Mouse (Mus musculus): ENCODE results near the gene Fry. TPM values are rescaled to one million over a fixed set of nuclear protein-coding genes. Genes with fewer than 3 reads are reported as not detected.

Gene Fry
- polyA plus RNA-seq, 1 experiment from 2014 or later = 3.2 TPM

DNA sequence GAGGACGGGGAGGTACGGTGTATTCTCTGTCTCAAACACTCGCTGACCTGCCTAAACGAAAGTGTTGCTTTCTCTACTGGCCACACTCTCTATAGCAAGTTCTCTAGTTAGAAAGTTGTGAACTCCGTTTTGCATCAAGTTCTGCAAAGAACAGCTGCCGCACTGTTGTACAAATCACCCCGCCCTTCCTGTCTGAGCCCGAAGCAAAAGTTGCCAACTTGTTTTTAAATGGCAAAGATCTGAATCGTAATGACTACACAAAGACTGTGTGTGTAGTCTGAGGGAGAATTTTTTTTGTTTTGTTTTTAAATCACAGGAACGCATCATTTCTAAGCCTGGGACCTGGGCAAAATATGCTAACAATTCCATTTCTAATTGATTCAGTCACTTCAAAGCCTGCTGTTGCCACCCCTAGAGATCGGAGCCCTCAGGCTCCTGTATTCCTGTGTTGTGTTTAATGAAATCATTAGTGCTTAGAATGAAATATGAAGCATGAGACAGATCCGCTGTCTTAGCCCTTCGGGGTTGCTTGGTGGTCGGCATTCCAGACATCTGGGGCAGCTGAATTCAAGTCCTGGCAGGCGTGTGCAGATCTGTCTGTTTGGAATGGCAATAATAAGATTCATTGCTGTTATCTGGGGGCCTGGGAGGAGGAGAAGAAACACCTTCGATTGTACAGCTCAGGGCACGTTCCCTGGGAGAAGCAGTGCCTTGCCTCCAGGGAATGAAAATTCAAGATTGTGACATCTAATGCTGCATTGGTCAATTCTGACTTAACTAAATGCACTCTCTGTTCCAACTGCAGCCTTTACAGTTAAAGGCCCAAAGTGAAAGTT is 339.7 kb downstream of the Fry start:
- Histone ChIP-seq H3K27me3 (ENCODE audit: insufficient read depth, low read length) (no peaks in the 10 kb centered on the region), H3K9me3 (ENCODE audit: low read length) (peaks cover 4% of the 10 kb centered on the region), H3K4me1 (ENCODE audit: insufficient read depth) (no peaks in the 10 kb centered on the region), H3K9ac (replicated peaks) (no peak overlapping the region), H3K36me3 (replicated peaks; ENCODE audit: insufficient read depth, low read length) (peaks cover 20% of the 10 kb centered on the region), H3K4me2 (ENCODE audit: low read depth, low read length) (no peak overlapping the region), H3K27ac (ENCODE audit: low read depth) (no peak overlapping the region), H3K4me3 (ENCODE audit: low read depth, low read length) (no peak overlapping the region)
- TF ChIP-seq CTCF (IDR thresholded peaks at IDR 0.05; ENCODE audit: low read depth) = no peak
- no peak for TF ChIP-seq EP300 (IDR thresholded peaks at IDR 0.05; ENCODE audit: low read depth)
- WGBS (ENCODE audit: insufficient replicate concordance) = 66% methylated on average over 17 of the region's 17 CpGs
- ATAC-seq = no peak
- DNase-seq = no peak

- peaks cover 10% of the 10 kb centered on the region for H3K36me3 ChIP-seq (replicated peaks; ENCODE audit: insufficient read depth, low read length)
- 79% methylated on average over 4 of the region's 4 CpGs for WGBS (ENCODE audit: insufficient replicate concordance)
Measured at GRCm38 (mm10) chr5:150459801-150460200, 341.4 kb downstream of the Fry start.

DNA sequence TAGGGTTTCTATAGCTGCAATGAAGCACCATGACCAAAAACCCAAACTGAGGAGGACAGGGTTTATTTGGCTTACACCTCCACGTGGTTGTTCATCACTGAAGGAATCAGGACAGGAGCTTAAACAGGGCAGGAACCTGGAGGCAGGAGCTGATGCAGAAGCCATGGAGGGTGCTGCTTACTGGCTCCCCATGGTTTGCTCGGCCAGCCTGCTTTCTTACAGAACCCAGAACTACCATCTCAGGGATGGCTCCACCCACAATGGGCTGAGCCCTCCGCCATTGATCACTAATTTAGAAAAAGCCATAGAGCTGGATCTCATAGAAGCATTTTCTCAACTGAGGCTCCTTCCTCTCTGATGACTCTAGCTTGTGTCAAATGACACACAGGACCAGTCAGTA is 346.3 kb downstream of the Fry start:
- DNase-seq = no peak
- Histone ChIP-seq H3K27ac (ENCODE audit: low read depth) (no peak overlapping the region), H3K9ac (replicated peaks) (no peak overlapping the region), H3K4me2 (ENCODE audit: low read depth, low read length) (no peak overlapping the region), H3K27me3 (ENCODE audit: insufficient read depth, low read length) (no peaks in the 10 kb centered on the region), H3K4me3 (ENCODE audit: low read depth, low read length) (no peak overlapping the region), H3K36me3 (replicated peaks; ENCODE audit: insufficient read depth, low read length) (peaks cover 3% of the 10 kb centered on the region; the same call in 1 of the 2 replicates), H3K9me3 (ENCODE audit: low read length) (peaks cover 2% of the 10 kb centered on the region; the same call in 1 of the 2 replicates), H3K4me1 (ENCODE audit: insufficient read depth) (peaks cover 2% of the 10 kb centered on the region; the same call in 1 of the 2 replicates)
- WGBS (ENCODE audit: insufficient replicate concordance) = 68% methylated on average over 3 of the region's 3 CpGs
- ATAC-seq = no peak
- TF ChIP-seq EP300 (IDR thresholded peaks at IDR 0.05; ENCODE audit: low read depth) = no peak
- no peak for TF ChIP-seq CTCF (IDR thresholded peaks at IDR 0.05; ENCODE audit: low read depth)

More at GRCm38 (mm10) chr5:150459801-150460200, 341.4 kb downstream of the Fry start:
- ATAC-seq (no peak), DNase-seq (no peak)
- no peak overlapping the region for H3K27ac ChIP-seq (ENCODE audit: low read depth)
- H3K4me1 ChIP-seq (ENCODE audit: insufficient read depth) = no peaks in the 10 kb centered on the region
- H3K9ac ChIP-seq (replicated peaks) = no peak overlapping the region
- no peaks in the 10 kb centered on the region for H3K27me3 ChIP-seq (ENCODE audit: insufficient read depth, low read length)
- peaks cover 4% of the 10 kb centered on the region; the same call in 1 of the 2 replicates for H3K9me3 ChIP-seq (ENCODE audit: low read length)
- H3K4me3 ChIP-seq (ENCODE audit: low read depth, low read length) = no peak overlapping the region
- peak; percentile 50 for TF ChIP-seq CTCF (IDR thresholded peaks at IDR 0.05; ENCODE audit: low read depth)
- TF ChIP-seq EP300 (IDR thresholded peaks at IDR 0.05; ENCODE audit: low read depth) = no peak
- H3K4me2 ChIP-seq (ENCODE audit: low read depth, low read length) = no peak overlapping the region

GRCm38 (mm10) chr5:150465218-150465617 is 346.8 kb downstream of the Fry start:
- H3K4me1 ChIP-seq (ENCODE audit: insufficient read depth) = peaks cover 2% of the 10 kb centered on the region; the same call in 1 of the 2 replicates
- H3K4me3 ChIP-seq (ENCODE audit: low read depth, low read length) = no peak overlapping the region
- H3K4me2 ChIP-seq (ENCODE audit: low read depth, low read length) = no peak overlapping the region
- no peaks in the 10 kb centered on the region for H3K9me3 ChIP-seq (ENCODE audit: low read length)
- WGBS (ENCODE audit: insufficient replicate concordance) = 55% methylated on average over 6 of the region's 6 CpGs
- ATAC-seq = no peak
- H3K36me3 ChIP-seq (replicated peaks; ENCODE audit: insufficient read depth, low read length) = peaks cover 3% of the 10 kb centered on the region; the same call in 1 of the 2 replicates
- DNase-seq = no peak
- no peaks in the 10 kb centered on the region for H3K27me3 ChIP-seq (ENCODE audit: insufficient read depth, low read length)
- no peak overlapping the region for H3K9ac ChIP-seq (replicated peaks)
- H3K27ac ChIP-seq (ENCODE audit: low read depth) = no peak overlapping the region
- TF ChIP-seq CTCF (IDR thresholded peaks at IDR 0.05; ENCODE audit: low read depth) = no peak
- TF ChIP-seq EP300 (IDR thresholded peaks at IDR 0.05; ENCODE audit: low read depth) = no peak

DNA sequence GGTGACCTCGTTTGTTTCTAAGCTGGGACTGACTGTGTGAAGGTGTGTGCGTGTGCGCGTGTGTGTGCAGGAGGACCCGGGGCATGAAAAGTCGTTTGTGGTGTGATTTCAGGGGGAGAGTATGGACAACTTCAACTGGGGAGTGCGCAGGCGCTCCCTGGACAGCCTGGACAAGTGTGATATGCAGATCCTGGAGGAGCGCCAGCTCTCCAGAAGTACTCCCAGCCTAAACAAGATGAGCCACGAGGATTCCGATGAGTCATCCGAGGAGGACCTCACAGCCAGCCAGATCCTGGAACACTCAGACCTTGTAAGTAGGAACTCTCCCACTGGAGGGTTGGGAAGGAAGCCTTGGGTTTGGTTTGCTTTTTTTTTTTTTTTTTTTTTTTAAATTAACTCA is 347.7 kb downstream of the Fry start:
- TF ChIP-seq CTCF (IDR thresholded peaks at IDR 0.05; ENCODE audit: low read depth) = no peak
- TF ChIP-seq EP300 (IDR thresholded peaks at IDR 0.05; ENCODE audit: low read depth) = peak; percentile 30; the same call in 1 of the 2 replicates
- Histone ChIP-seq H3K4me3 (ENCODE audit: low read depth, low read length) (no peak overlapping the region), H3K36me3 (replicated peaks; ENCODE audit: insufficient read depth, low read length) (peaks cover 3% of the 10 kb centered on the region; the same call in 1 of the 2 replicates), H3K27ac (ENCODE audit: low read depth) (no peak overlapping the region), H3K9me3 (ENCODE audit: low read length) (no peaks in the 10 kb centered on the region), H3K4me2 (ENCODE audit: low read depth, low read length) (no peak overlapping the region), H3K9ac (replicated peaks) (no peak overlapping the region), H3K4me1 (ENCODE audit: insufficient read depth) (peaks cover 2% of the 10 kb centered on the region; the same call in 1 of the 2 replicates), H3K27me3 (ENCODE audit: insufficient read depth, low read length) (no peaks in the 10 kb centered on the region)
- ATAC-seq (peak; percentile 82), DNase-seq (peak; percentile 62)
- 54% methylated on average over 12 of the region's 12 CpGs for WGBS (ENCODE audit: insufficient replicate concordance)

GRCm38 (mm10) chr5:150468431-150468830 is 350.0 kb downstream of the Fry start:
- H3K27ac ChIP-seq (ENCODE audit: low read depth) = peak overlapping the region; percentile 69
- H3K4me3 ChIP-seq (ENCODE audit: low read depth, low read length) = no peak overlapping the region
- H3K9me3 ChIP-seq (ENCODE audit: low read length) = no peaks in the 10 kb centered on the region
- TF ChIP-seq CTCF (IDR thresholded peaks at IDR 0.05; ENCODE audit: low read depth) = no peak
- peak; percentile 66 for TF ChIP-seq EP300 (IDR thresholded peaks at IDR 0.05; ENCODE audit: low read depth)
- H3K4me2 ChIP-seq (ENCODE audit: low read depth, low read length) = peak overlapping the region; percentile 31; the same call in 1 of the 2 replicates
- peaks cover 3% of the 10 kb centered on the region; the same call in 1 of the 2 replicates for H3K36me3 ChIP-seq (replicated peaks; ENCODE audit: insufficient read depth, low read length)
- ATAC-seq (peak; percentile 69; the same call in 1 of the 2 replicates), DNase-seq (peak; percentile 38)
- 26% methylated on average over 6 of the region's 6 CpGs for WGBS (ENCODE audit: insufficient replicate concordance)
- no peak overlapping the region for H3K9ac ChIP-seq (replicated peaks)
- peaks cover 2% of the 10 kb centered on the region; the same call in 1 of the 2 replicates for H3K4me1 ChIP-seq (ENCODE audit: insufficient read depth)
- no peaks in the 10 kb centered on the region for H3K27me3 ChIP-seq (ENCODE audit: insufficient read depth, low read length)
